Mouse (Mus musculus) bone marrow macrophage, adult 2 months (primary cell): ENCODE measurements at regions not wholly inside any gene's neighbourhood (a gene's known extent, or its start where the extent isn't known, plus 50 kb on each side); places are given as distances from the start of the nearest gene placed in this dataset.

Source experiments
- CTCF ChIP-seq: IDR thresholded peaks from 2 replicates; pipeline ENCODE4 v1.5.1; 2012; ENCODE audit warnings: low read depth, mild to moderate bottlenecking, low read length, moderate library complexity
- POLR2A ChIP-seq: IDR thresholded peaks from 2 replicates; pipeline ENCODE4 v1.6.1; 2012; ENCODE audit warnings: mild to moderate bottlenecking, low read depth, low read length, borderline replicate concordance

- TF ChIP-seq CTCF, result no peak
- TF ChIP-seq POLR2A, result no peak
Observed at GRCm38 (mm10) chr9:67153333-67153732, 104.1 kb upstream of the Tpm1 start.
